Mouse (Mus musculus): ENCODE results near the gene Ccne1.

Gene Ccne1

GRCm38 (mm10) chr7:38054246-38054645, 53.1 kb downstream of the Ccne1 start:
- DNase-seq (ENCODE audit: low spot score in 2 of 2) = no peak

Data from spleen, postnatal 36 days (tissue).